Mouse (Mus musculus) gastrocnemius, adult 18-20 months (tissue): ENCODE measurements at regions not wholly inside any gene's neighbourhood (a gene's known extent, or its start where the extent isn't known, plus 50 kb on each side); places are given as distances from the start of the nearest gene placed in this dataset.

Experiments used
- DNase-seq: peaks from one replicate; pipeline ENCODE4 v3.0.0; 2021; ENCODE audit warnings: low spot score

DNA sequence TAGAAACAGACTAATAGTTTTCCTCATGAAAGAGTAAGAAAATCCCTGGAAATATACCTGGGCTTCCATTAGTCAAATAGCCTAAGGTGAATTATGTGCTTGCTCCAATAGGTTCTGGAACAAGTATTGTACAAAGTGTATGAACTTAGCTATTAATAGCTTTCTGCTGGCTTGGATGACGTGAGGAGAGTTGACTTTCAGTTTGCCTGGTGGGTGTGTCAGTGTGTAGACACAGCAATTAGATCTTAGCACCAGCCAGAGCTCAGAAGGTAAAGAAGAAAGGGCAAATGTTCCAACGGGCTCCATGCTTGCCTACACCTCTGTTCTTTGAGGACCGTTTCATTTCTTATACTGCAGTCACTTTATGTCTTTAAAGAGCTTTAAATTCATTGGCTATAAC lies 654.8 kb upstream of the Mef2c start:
- DNase-seq = peak; percentile 50

DNA sequence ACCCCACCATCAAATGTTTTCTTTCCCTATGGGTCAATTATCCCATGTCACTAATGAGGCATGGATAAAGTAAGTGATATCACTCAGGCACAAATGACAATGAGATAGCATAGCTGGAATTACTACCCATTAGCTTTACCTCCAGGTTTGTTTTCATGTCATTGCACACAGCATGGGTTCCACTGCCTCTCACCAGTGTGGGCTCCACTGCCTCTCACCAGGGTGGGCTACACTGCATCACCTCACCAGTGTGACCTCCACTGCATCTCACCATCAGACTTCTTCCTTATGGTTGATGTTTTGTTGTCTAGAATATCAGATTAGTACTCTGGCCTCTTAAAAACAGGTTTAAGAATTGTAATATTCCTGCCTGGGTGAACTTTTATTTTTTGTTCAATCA lies 634.0 kb upstream of the Mef2c start:
- no peak for DNase-seq

DNA sequence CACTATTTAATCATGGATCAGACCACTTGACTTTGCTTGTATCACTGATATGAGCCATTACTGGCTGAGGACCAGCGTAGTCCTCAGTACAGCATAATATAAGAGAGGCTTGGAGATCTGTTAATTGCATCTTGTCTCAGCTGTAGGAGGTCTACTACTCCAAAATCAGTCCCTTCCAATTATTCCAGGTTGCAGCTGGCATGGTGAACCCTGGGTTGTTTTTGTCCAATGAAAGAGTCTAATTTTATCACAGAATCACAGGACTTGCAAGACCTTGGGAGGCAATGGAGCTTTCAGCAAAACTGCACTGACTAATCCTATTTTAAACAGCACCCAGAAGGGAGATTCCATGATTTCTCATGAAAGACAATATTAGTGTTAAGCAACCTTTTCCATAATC lies 629.7 kb upstream of the Mef2c start:
- DNase-seq = no peak

DNA sequence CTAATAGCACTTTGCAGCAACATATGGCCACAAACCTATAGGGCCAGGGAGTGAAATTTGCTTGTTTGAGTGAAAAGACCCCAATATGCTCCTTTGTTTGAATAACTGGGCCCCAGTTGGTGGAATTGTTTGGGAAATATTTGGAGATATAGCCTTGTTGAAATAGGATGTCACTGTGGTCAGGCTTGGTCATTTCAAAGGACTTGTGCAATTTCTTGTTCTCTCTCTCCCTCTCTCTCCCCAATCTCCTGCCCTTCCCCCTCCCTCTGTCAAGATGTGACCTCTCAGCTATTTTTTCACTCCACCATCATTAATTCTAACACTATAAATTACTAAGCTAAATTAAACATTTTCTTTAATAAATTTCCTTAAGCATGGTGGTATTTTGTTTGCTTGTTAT lies 620.5 kb upstream of the Mef2c start:
- DNase-seq = no peak

DNA sequence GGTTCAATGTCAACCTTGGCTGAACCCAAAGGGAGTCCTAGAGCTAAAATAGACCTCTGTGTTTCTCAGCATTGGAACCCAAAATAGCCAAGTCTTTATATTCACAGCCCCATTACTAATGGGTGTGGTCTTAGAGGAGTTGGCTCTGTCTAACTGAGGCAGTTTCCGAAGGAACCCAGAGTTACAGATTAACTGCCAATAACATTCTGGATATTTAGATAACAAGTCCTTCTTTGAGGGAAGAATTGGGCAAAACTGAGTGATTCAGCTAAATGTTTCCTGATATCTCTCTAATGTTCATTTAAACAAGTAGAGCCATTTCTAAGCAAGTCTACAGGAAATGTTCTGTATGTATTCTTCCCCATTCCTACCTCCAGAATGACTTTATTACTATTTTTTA lies 615.1 kb upstream of the Mef2c start:
- no peak for DNase-seq

DNA sequence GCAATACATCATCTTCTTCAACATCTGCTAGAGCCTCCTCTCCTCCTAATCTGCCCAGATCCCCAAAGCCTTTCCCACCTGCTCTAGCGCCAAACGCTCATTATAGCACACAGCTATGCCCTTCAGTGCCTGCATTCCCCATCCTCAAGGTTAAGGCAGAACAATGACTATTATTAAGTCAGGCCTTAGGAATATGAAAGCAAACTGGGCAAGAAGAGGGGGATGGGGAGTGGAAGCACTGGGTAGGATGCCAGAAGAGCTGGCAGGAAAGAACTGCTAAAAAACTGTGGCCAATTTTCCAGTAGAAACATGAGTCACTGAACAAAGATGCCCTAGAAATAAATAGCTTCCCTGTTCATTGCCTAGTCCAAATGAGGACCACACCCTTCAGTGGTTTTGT lies 611.1 kb upstream of the Mef2c start:
- peak; percentile 39 for DNase-seq

DNA sequence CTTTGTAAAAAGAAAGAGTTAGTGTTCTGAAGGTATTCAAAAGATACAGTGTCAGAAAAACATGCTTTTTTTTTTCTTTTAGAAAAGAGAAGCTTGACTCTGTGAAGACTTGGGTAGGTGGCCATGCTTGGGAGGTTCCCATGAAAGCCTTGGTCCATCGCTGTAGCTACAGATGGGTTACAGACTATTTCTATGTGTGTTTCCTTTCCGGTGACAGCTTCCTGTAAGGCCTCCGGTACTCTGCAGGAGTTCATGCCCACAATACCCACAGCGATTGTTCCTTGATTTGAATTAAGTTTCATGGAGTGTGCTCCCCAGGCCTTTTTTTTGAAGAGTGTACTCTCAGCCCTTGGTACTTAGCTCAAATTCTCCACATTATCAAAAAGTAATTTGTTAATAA lies 604.1 kb upstream of the Mef2c start:
- no peak for DNase-seq

DNA sequence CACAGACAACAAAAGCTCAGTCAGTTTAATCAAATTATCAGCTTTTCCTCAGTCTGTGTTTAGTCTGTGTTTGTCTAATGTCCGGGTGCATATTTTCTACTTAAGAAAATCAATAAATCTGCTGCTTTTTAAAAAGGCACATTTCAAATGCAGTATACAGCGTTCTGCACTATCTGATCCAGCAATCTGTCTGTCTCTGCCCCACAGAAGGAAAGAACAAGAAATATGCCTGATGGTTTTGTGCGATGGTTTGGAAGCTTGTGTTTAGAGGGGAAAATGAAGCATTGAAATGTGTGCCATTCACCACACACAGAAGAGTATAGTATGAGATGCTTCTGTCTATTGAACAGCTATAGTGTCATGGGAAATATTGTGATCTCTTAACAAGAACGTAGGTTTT lies 601.7 kb upstream of the Mef2c start:
- no peak for DNase-seq

DNA sequence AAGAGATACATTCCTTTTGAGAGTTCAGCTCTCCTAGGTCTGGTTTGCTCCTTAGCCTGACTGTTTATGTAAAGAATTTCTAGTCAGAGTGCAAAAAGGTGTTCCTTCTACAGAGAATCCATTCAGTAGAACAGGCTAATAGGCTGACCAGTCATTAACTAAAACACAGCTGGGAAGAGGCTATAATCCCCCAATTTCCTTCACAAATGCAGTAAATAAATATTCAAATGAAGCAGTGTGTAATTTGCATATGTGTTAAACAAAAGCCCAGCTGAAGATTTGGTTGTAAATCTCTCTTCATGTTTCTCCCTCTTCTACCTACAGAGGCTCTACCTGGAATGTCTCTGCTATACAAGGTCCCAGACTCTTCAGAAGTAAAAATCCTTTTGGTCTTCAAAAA lies 600.2 kb upstream of the Mef2c start:
- no peak for DNase-seq

DNA sequence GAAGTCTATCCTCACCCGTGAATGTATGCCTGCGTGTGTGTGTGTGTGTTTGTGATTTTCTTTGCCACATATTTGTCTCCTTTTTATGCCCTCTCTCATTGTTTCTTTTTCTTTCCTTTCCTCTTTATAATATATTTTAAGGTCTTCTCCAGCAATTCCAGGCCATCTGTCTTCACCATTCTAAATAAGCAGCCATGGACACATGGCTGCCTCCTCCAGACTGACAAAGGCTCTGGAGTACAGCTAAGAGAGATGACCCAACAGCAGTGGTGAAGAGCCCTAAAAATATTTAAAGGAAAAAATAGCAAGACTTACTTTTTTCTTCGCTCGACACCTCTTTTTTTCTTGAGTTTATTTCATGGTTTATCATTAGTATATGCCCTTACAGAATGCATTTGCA lies 596.1 kb upstream of the Mef2c start:
- no peak for DNase-seq

DNA sequence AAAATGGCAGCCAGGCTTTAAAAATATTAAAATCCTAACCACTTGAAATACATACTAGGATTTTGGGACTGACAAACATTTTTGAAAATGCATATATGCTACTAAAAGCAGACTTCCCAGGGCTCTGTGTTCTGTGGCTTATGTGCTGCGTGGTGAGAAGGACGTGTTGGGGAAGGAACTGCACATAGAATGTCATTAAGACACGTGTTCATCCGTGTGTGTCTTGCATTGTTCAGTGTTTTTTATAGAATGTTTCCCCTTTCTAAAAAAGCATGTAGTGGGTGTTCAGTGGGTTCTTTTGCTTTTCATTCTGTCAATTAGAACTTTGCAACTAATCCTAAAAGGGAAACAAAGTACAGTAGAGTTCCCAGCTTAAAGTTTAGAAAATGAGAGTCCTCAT lies 594.7 kb upstream of the Mef2c start:
- no peak for DNase-seq

DNA sequence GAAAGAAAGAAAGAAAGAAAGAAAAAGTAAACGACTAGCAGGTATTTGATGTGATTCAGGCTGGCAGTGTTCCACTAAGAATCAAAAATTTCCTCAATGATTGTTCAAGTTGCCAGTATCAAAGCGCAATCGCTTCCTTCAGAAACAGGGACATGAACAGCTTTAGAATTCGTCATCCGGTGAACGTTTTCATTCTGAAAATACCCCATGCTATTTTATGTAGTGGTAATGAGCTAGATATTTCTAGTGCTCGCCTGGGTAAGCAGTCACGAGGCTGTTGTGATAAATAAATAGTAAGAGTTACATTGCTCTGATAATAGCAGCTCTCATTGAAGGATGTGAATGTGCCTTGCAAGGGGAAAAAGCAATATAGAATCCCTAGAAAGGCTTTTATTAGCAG lies 591.0 kb upstream of the Mef2c start:
- DNase-seq = no peak

DNA sequence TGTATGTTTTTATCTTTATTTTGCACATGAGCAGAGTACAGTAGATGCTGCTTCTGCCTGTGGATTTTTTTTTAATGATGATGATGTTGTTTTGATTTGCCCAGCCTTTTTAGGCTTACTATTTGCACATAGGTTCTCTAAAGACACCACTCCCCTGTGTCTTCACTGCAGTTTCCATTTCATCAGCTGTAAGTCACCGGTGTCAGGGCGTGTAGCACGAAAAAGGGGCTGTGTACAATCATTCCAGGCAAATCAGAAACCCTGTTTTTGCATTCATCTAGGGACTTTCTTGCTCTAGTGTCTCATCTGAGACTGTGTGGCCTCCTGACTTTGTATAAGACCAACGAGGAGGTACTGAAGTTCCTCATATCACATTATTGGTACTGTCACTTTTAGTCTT lies 588.6 kb upstream of the Mef2c start:
- DNase-seq = no peak

DNA sequence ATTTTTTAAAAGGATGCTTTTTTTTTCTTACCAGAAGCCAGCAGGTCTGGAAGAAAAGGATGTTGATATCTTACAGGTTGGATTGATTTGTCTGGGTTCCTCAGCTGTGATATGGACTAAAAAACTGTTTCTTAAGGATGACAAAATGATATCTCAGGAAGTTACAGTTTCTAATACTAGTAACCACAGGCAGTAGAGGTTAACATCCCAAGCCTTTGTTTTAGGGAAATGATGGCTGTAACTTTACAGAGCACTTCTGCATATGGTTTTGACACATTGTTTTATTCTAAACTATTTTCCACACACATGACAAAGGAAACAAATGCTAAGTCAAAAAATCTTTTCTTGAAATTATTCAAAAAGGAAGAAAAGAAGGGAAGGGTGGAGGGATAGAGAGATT lies 573.8 kb upstream of the Mef2c start:
- DNase-seq = no peak

DNA sequence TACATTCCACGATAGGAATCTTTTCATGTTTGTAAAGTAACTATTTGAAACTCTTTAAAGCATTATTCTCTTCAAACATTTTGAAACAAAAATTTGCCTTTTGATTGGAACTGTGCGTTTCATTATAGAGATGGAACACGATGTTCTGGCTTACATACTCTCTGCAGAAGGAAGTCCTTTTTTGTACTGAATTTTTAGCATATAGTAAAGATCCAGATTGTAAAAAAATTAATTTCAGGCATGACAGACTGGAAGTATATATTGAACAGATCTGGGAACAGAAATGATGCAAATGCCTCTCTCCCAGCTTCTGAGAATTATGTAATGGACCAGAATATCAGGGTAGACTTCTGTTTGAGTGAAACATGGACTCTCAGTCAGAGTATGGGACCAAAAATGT lies 566.0 kb upstream of the Mef2c start:
- no peak for DNase-seq

DNA sequence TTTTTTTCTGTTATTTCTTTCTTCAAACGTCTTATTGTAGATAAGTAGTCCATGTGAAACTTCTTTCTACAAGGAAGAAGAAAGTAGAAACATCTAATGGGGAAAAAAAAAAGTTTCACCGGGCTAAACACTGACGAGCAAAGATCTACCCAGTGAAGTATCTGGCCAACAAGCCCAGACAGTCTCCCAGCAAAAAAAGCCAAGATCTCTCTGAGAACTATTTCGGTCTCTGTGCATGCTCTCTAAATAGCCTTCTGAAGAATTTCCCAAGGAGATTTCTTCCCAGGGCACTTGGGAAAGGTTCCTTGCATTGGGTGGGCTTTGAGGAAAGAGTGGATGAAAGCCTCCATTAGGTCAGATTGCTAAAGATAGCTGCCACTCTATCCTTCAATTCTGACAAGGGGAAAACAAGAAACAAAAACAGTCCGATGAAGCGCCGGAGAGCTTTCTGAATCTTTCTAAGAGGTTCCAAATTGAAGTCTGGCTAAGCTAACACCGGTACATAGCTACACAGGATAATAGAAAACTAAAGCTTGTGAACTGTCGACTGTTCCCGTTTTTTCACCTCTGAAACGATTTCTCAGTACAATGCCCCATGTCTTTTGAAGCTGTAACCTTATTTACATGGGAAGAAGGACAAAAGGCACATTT lies 561.0 kb upstream of the Mef2c start:
- DNase-seq = peak; percentile 12

DNA sequence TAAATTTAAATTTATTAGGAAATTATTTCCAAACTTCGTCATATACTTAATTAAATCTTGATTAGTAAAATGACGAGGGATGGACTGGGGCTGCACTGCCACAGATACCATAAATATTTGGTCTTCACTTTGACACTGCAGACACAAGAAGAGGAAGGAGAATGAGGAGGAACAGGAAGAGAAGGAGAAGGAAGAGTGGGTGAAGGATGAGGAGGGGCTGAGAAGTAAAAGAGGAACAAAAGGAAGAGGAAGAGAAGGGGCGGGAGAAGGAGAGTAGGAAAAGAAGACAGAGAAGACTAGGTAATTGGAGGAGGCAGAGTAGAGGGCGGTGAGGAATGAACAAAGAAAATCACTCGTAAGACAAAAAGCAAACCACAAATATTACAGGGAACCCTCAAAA lies 556.9 kb upstream of the Mef2c start:
- DNase-seq = no peak

DNA sequence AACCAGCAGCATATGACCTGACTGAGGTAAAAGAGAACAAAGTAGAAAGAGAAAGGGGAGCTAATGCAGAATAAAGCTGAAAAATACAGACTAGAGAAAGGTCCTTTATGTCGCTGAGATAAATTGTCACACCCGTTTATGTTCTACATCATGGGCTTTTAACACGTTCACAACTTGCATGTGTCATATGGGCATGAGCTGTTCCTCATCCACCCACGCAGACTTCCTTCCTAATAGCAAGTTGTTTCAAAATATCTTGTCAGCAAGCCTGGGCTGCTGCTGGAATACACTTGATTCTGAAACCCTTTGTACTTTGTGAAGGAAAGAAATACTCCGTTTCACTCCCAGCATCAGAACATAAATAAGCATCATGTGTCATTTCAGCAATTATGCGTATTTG lies 554.3 kb upstream of the Mef2c start:
- no peak for DNase-seq

DNA sequence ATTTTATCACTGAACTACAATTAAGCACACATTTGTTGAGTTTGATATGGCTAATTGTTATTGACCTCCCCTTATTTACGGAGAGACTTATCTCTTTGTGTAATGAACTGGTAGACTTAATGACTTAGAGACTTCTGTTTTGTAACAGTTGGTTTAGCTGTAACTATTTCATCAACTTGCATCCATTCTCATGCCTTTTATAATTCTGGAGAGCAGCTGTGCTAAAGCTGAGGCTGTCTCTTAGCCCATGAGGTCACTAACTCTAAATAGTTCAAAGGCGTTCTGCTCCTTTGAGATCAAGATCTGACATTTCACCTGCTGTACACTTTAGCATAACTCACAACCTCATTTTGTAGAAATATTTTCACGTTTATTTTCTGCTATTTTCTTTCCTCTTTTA lies 541.5 kb upstream of the Mef2c start:
- DNase-seq = no peak

DNA sequence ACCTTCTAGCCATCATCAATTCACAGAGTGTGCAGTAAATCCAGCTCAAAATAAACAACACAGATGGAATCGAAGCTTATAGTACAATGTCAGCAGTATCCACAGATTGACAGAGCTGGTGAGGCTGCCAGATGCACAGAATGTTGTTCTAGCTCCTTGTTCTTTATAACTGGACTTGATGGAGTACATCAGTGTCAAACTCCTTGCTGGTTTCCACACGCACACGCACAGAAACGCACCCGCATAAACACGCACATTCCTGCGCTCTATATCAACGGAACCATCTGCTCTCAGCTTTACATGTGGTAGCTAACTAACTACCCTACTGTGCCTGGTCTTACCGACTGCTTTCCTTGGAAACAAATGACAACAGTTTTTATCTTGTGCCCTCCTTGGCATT lies 532.1 kb upstream of the Mef2c start:
- no peak for DNase-seq

DNA sequence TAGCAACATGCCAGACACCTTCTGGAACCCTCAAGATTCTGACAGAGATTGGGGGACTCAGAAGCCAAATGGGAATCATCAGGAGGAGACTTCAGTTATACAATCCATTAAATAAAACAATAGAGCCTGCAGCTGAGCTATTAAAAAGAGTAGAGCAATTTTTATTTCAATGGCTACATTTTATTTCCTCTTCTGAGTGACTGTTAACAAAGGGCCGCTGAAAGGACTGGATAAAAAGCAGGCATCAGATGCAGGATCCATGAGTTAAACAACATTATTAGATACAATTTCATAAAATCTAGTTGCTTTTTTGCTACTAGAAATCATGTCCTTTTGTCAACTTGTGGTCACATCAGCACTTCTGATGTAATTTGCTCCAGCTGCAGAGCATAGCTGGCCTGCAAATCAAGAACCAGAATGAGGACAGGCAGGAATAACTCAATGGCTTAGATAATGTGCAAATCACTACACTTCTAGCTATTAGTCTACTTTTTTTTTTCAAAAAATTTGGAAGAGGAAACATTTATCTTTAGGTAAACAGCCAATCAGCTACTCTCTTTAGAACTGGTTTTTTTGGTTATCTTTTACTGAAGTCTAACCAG lies 529.5 kb upstream of the Mef2c start:
- DNase-seq = no peak

DNA sequence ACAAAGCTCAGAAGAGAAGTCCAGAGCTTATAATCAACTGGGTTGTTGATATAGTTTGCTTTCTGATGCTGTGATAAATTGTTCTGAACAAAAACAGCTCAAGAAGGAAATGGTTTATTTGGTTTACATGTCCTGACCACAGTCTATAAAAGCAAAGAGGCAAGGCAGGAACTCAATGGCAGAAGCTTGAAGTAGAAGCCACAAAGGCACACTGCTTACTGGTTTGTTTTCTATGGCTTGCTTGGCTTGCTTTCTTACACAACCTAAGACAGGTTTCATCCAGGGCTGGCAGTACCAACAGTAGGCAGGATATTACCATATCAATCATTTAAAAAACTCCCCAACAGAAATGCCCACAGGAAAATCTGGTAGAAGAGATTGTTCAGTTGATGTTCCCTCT lies 502.7 kb upstream of the Mef2c start:
- no peak for DNase-seq

DNA sequence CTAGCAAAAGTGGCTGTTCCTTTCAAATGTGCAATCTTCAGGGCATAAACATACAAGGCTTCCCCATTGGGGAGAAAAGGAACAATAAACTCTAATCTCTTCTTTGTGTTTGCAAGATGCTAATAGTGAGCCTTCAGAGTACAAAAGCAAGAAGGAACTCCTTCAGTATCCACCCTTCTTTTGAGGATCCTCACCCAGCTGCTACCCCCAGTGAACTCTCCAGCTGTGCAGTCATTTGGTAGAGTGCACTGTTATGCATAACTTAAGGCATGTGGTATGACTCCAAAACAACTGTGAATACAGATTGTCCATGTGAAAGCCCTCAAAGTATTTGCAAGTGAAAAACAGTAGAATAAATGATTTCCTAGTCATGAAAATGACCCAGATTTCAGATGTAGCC lies 487.1 kb upstream of the Mef2c start:
- DNase-seq = no peak

DNA sequence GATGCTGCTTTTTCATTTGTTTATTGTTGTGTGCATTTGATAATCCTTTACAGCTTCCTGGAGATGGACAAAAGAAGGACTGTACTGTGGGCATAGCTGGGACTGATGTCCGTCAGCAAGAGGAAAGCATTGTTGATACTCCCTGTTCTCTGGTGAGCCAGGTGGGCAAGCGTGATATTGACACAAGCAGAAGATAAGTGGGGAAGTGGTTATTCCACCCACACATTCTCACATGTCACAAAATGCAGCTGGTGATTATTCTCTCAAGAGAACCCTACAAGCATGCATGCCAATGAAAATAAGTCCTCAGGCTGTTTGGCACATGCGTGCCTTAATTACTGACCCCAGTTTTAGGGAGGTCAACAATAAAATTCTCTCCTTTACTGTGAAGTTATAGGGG lies 483.0 kb upstream of the Mef2c start:
- DNase-seq = no peak
